Mouse (Mus musculus): ENCODE data around the gene Smpd4. TPM values are rescaled to one million over a fixed set of nuclear protein-coding genes. Genes with fewer than 3 reads are reported as not detected.

The Smpd4 gene
- polyA plus RNA-seq (2015; fragmentation: Nextera tagmentation; extraction: Ambion mirVana) = 19.3 and 19.6 TPM in 2 replicates

GRCm38 (mm10) chr16:17619198-17620105, at the start of gene Smpd4:
Smpd4 (plus strand) TSS chr16:17619354.

GRCm38 (mm10) chr16:17583064-17583463, 36.1 kb upstream of the Smpd4 start, which contains the start of gene Slc7a4:
Slc7a4 (minus strand) TSS chr16:17583214.

GRCm38 (mm10) chr16:17646310-17647114, 27.4 kb downstream of the Smpd4 start, which contains the start of gene Ccdc74a:
Ccdc74a (plus strand) TSS chr16:17646470.

Other genes with a start within 250 kb of the Smpd4 start
- gene Snap29, start 213.4 kb upstream of the Smpd4 start, polyA plus RNA-seq (2015; fragmentation: Nextera tagmentation; extraction: Ambion mirVana) = 8.5 and 10.5 TPM in 2 replicates
- gene Pi4ka, start 213.0 kb upstream of the Smpd4 start, polyA plus RNA-seq (2015; fragmentation: Nextera tagmentation; extraction: Ambion mirVana) = 16.3 and 16.5 TPM in 2 replicates
- 26.2 and 31.2 TPM in 2 replicates for gene Crkl, start 167.4 kb upstream of the Smpd4 start, polyA plus RNA-seq (2015; fragmentation: Nextera tagmentation; extraction: Ambion mirVana)
- gene Aifm3, start 129.7 kb upstream of the Smpd4 start, polyA plus RNA-seq (2015; fragmentation: Nextera tagmentation; extraction: Ambion mirVana) = 0.10 TPM in 1 of 2 replicates, not detected in the other
- gene Lztr1, start 110.7 kb upstream of the Smpd4 start, polyA plus RNA-seq (2015; fragmentation: Nextera tagmentation; extraction: Ambion mirVana) = 29.0 and 30.3 TPM in 2 replicates
- gene Thap7, start 88.2 kb upstream of the Smpd4 start, polyA plus RNA-seq (2015; fragmentation: Nextera tagmentation; extraction: Ambion mirVana) = 38.8 and 39.1 TPM in 2 replicates
- 0.12 and 0.36 TPM in 2 replicates for gene Lrrc74b, start 58.1 kb upstream of the Smpd4 start, polyA plus RNA-seq (2015; fragmentation: Nextera tagmentation; extraction: Ambion mirVana)
- 0.31 and 0.46 TPM in 2 replicates for gene P2rx6, start 57.5 kb upstream of the Smpd4 start, polyA plus RNA-seq (2015; fragmentation: Nextera tagmentation; extraction: Ambion mirVana)
- gene Slc7a4, start 36.1 kb upstream of the Smpd4 start, polyA plus RNA-seq (2015; fragmentation: Nextera tagmentation; extraction: Ambion mirVana) = 6.8 and 7.6 TPM in 2 replicates
- 17.1 and 17.8 TPM in 2 replicates for gene Ccdc74a, start 27.1 kb downstream of the Smpd4 start, polyA plus RNA-seq (2015; fragmentation: Nextera tagmentation; extraction: Ambion mirVana)
- gene Med15, start 113.5 kb downstream of the Smpd4 start, polyA plus RNA-seq (2015; fragmentation: Nextera tagmentation; extraction: Ambion mirVana) = 22.2 and 23.2 TPM in 2 replicates
- gene Klhl22, start 140.3 kb downstream of the Smpd4 start, polyA plus RNA-seq (2015; fragmentation: Nextera tagmentation; extraction: Ambion mirVana) = 15.6 and 18.8 TPM in 2 replicates
- gene Scarf2, start 177.9 kb downstream of the Smpd4 start, polyA plus RNA-seq (2015; fragmentation: Nextera tagmentation; extraction: Ambion mirVana) = 7.2 and 9.4 TPM in 2 replicates
- gene B830017H08Rik, start 213.8 kb downstream of the Smpd4 start, polyA plus RNA-seq (2015; fragmentation: Nextera tagmentation; extraction: Ambion mirVana) = not detected in 2 replicates
- 0.76 and 1.0 TPM in 2 replicates for gene Car15, start 219.0 kb downstream of the Smpd4 start, polyA plus RNA-seq (2015; fragmentation: Nextera tagmentation; extraction: Ambion mirVana)